Mouse (Mus musculus): ENCODE results near the gene Fndc3a. TPM values are rescaled to one million over a fixed set of nuclear protein-coding genes. Genes with fewer than 3 reads are reported as not detected.

Fndc3a gene
- total RNA-seq, 2 experiments from 2014 or later = 7.9 to 8.5 TPM

- no peak for DNase-seq
Measured at GRCm38 (mm10) chr14:72671911-72672310, 37.9 kb downstream of the Fndc3a start.

GRCm38 (mm10) chr14:72670987-72671386 is 38.8 kb downstream of the Fndc3a start:
- no peak for DNase-seq

GRCm38 (mm10) chr14:72649268-72649667 is 60.5 kb downstream of the Fndc3a start:
- DNase-seq = no peak

- DNase-seq = no peak
Measured at GRCm38 (mm10) chr14:72645512-72645911, 64.3 kb downstream of the Fndc3a start.

- DNase-seq = no peak
Measured at GRCm38 (mm10) chr14:72644620-72645019, 65.2 kb downstream of the Fndc3a start.

- no peak for DNase-seq
Measured at GRCm38 (mm10) chr14:72638507-72638906, 71.3 kb downstream of the Fndc3a start.

GRCm38 (mm10) chr14:72633571-72633970 is 76.2 kb downstream of the Fndc3a start:
- DNase-seq = no peak

GRCm38 (mm10) chr14:72625411-72625810 is 84.4 kb downstream of the Fndc3a start:
- no peak for DNase-seq

- no peak for DNase-seq
Measured at GRCm38 (mm10) chr14:72604077-72604476, 105.7 kb downstream of the Fndc3a start.

GRCm38 (mm10) chr14:72603194-72603521 is 106.6 kb downstream of the Fndc3a start:
- no peak for DNase-seq

- peak; percentile 84 for DNase-seq
Measured at GRCm38 (mm10) chr14:72602521-72603193, 107.1 kb downstream of the Fndc3a start.

- DNase-seq = no peak
Measured at GRCm38 (mm10) chr14:72601381-72602305, 108.2 kb downstream of the Fndc3a start.

GRCm38 (mm10) chr14:72600375-72600774 is 109.4 kb downstream of the Fndc3a start:
- DNase-seq = no peak

GRCm38 (mm10) chr14:72598976-72599740 is 110.6 kb downstream of the Fndc3a start:
- no peak for DNase-seq

- no peak for DNase-seq
Measured at GRCm38 (mm10) chr14:72594191-72594590, 115.6 kb downstream of the Fndc3a start.

GRCm38 (mm10) chr14:72589415-72589814 is 120.4 kb downstream of the Fndc3a start:
- DNase-seq = no peak

GRCm38 (mm10) chr14:72582979-72583378 is 126.8 kb downstream of the Fndc3a start:
- DNase-seq = no peak

GRCm38 (mm10) chr14:72580991-72581390 is 128.8 kb downstream of the Fndc3a start:
- no peak for DNase-seq

GRCm38 (mm10) chr14:72576283-72576682 is 133.5 kb downstream of the Fndc3a start:
- no peak for DNase-seq

GRCm38 (mm10) chr14:72563941-72564340 is 145.9 kb downstream of the Fndc3a start:
- DNase-seq = no peak

- no peak for DNase-seq
Measured at GRCm38 (mm10) chr14:72558795-72559194, 151.0 kb downstream of the Fndc3a start.

- DNase-seq = no peak
Measured at GRCm38 (mm10) chr14:72555846-72556245, 154.0 kb downstream of the Fndc3a start.

Measured in gastrocnemius, postnatal 25 days (tissue).